Mouse (Mus musculus): ENCODE measurements at regions not wholly inside any gene's neighbourhood (a gene's known extent, or its start where the extent isn't known, plus 50 kb on each side); places are given as distances from the start of the nearest gene placed in this dataset.

GRCm38 (mm10) chr15:93932971-93933496 lies 337.3 kb upstream of the Prickle1 start:
- DNase-seq (ENCODE audit: low spot score) (no peak), ATAC-seq (replicated peaks; ENCODE audit: low FRiP score) (no peak)
- Histone ChIP-seq H3K4me2 (no peak overlapping the region), H3K36me3 (ENCODE audit: control insufficient read depth, insufficient read depth, low read length) (no peaks in the 10 kb centered on the region), H3K27me3 (replicated peaks; ENCODE audit: control insufficient read depth, insufficient read depth, low read length) (no peaks in the 10 kb centered on the region), H3K4me3 (ENCODE audit: low read depth, low read length) (no peak overlapping the region), H3K4me1 (replicated peaks; ENCODE audit: control insufficient read depth, insufficient read depth, low read length) (no peaks in the 10 kb centered on the region), H3K9ac (ENCODE audit: low read depth, low read length) (no peak overlapping the region), H3K9me3 (ENCODE audit: control insufficient read depth, low read length) (no peaks in the 10 kb centered on the region), H3K27ac (ENCODE audit: low read depth, low read length) (no peak overlapping the region)
- 69% methylated on average over 5 of the region's 5 CpGs for WGBS

DNA sequence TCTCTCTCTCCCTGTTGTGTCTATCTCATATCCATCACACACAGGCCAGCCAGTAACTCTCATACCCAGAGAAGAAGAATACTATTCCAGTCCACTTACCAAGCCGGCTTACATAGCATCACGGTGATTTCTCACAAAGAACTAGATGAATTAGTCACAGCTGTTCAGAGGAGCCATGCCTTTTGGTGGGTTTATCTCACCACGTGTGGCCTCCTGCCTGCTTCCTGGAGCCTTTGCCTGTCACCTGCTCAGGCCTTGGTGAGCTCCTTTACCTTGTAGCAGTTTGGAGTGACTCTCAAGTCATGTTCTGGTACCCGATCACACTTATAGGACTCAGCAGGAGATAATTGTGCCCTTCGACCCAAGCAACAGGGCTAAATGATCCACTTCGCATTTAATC lies 331.2 kb upstream of the Prickle1 start:
- H3K27ac ChIP-seq (ENCODE audit: low read depth, low read length), result no peak overlapping the region
- H3K27me3 ChIP-seq (replicated peaks; ENCODE audit: control insufficient read depth, insufficient read depth, low read length), result no peaks in the 10 kb centered on the region
- peaks cover 1% of the 10 kb centered on the region; the same call in 1 of the 2 replicates for H3K4me1 ChIP-seq (replicated peaks; ENCODE audit: control insufficient read depth, insufficient read depth, low read length)
- H3K4me3 ChIP-seq (ENCODE audit: low read depth, low read length), result no peak overlapping the region
- no peaks in the 10 kb centered on the region for H3K36me3 ChIP-seq (ENCODE audit: control insufficient read depth, insufficient read depth, low read length)
- no peaks in the 10 kb centered on the region for H3K9me3 ChIP-seq (ENCODE audit: control insufficient read depth, low read length)
- H3K9ac ChIP-seq (ENCODE audit: low read depth, low read length), result no peak overlapping the region
- no peak overlapping the region for H3K4me2 ChIP-seq
- ATAC-seq (replicated peaks; ENCODE audit: low FRiP score), result no peak
- WGBS, result 53% methylated on average over 6 of the region's 6 CpGs
- no peak for DNase-seq (ENCODE audit: low spot score)

DNA sequence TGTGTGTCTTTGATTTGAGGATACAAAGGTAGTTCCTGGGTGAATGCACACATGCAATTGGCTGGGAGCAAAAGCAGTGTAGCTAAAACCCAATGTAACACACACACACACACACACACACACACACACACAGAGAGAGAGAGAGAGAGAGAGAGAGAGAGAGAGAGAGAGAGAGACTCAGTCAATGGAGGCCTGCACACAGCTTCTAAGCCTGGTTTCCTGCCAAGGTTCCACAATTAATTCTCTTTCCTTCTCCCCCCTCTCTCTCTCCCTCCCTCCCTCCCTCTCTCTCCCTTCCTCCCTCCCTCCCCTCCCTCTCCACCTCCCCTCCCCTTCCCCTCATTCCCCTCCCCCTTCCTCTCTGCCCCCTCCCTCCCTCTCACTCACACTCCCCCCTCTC lies 330.6 kb upstream of the Prickle1 start:
- Histone ChIP-seq H3K36me3 (ENCODE audit: control insufficient read depth, insufficient read depth, low read length) (no peaks in the 10 kb centered on the region), H3K4me1 (replicated peaks; ENCODE audit: control insufficient read depth, insufficient read depth, low read length) (peaks cover 3% of the 10 kb centered on the region; the same call in 1 of the 2 replicates), H3K27ac (ENCODE audit: low read depth, low read length) (no peak overlapping the region), H3K9me3 (ENCODE audit: control insufficient read depth, low read length) (no peaks in the 10 kb centered on the region), H3K9ac (ENCODE audit: low read depth, low read length) (no peak overlapping the region), H3K27me3 (replicated peaks; ENCODE audit: control insufficient read depth, insufficient read depth, low read length) (no peaks in the 10 kb centered on the region), H3K4me2 (no peak overlapping the region), H3K4me3 (ENCODE audit: low read depth, low read length) (no peak overlapping the region)
- DNase-seq (ENCODE audit: low spot score) (no peak), ATAC-seq (replicated peaks; ENCODE audit: low FRiP score) (no peak)

DNA sequence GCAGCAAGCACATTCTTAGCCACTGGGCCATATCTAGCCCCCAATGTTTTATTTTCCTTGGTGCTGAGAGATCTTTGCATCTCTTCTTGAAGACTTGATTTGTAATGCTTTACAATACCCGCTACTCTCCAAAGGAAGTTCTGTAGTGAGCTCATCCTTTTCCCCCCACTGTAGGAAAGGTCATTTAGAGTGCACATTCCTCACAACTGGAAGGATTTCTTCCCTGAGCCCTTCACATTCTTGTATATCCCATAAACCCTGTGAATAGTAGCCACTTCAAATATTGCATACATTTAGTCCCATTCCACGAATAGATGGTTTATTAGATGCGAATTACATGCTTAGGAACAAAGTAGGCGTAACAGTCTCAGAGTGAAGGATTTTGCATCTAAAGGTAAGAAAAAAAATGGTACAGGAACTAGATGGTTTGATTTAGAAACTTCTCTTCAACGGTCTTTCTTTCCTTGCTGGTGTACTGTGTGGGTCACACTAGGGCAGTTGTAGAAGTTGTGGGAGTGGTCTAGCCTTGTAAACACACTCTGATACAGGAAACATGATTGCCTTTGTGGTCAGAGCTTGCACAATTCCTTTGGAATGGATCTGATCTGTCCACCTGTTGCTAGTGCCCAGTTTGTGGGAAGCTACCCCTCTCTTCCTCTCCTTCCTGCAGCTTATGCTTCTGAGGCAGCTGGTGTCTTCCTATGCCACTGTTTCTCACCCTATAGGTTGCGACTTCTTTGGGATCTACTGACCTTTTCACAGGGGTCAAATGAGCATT lies 326.0 kb upstream of the Prickle1 start:
- ATAC-seq (replicated peaks; ENCODE audit: low FRiP score), result no peak
- peaks cover 3% of the 10 kb centered on the region; the same call in 1 of the 2 replicates for H3K4me1 ChIP-seq (replicated peaks; ENCODE audit: control insufficient read depth, insufficient read depth, low read length)
- 69% methylated on average over 6 of the region's 6 CpGs for WGBS
- DNase-seq (ENCODE audit: low spot score), result peak; percentile 7
- no peaks in the 10 kb centered on the region for H3K27me3 ChIP-seq (replicated peaks; ENCODE audit: control insufficient read depth, insufficient read depth, low read length)
- H3K4me2 ChIP-seq, result no peak overlapping the region
- H3K9me3 ChIP-seq (ENCODE audit: control insufficient read depth, low read length), result no peaks in the 10 kb centered on the region
- H3K9ac ChIP-seq (ENCODE audit: low read depth, low read length), result no peak overlapping the region
- H3K4me3 ChIP-seq (ENCODE audit: low read depth, low read length), result no peak overlapping the region
- no peaks in the 10 kb centered on the region for H3K36me3 ChIP-seq (ENCODE audit: control insufficient read depth, insufficient read depth, low read length)
- no peak overlapping the region for H3K27ac ChIP-seq (ENCODE audit: low read depth, low read length)

DNA sequence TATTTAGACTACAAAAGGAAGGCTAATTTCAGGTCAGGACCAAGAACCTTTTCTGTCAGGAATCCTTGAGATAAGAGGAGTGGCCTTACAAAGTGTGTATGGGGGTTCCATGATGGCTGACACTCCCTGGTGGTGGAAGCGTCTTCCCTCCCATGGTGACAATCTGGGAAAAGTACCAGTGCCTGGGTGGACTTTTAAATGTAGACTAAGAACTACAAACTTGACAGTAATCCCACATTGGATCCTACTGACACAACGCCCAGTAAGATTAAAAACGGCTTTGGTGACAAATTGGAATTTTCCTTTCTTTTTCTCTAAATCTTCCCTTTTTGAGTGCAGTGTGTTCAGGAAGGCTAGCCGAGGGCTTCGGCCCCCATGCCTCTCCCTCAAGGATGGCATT lies 325.3 kb upstream of the Prickle1 start:
- Histone ChIP-seq H3K27me3 (replicated peaks; ENCODE audit: control insufficient read depth, insufficient read depth, low read length) (no peaks in the 10 kb centered on the region), H3K36me3 (ENCODE audit: control insufficient read depth, insufficient read depth, low read length) (no peaks in the 10 kb centered on the region), H3K4me1 (replicated peaks; ENCODE audit: control insufficient read depth, insufficient read depth, low read length) (peaks cover 3% of the 10 kb centered on the region; the same call in 1 of the 2 replicates), H3K27ac (ENCODE audit: low read depth, low read length) (no peak overlapping the region), H3K9me3 (ENCODE audit: control insufficient read depth, low read length) (no peaks in the 10 kb centered on the region), H3K9ac (ENCODE audit: low read depth, low read length) (no peak overlapping the region), H3K4me2 (no peak overlapping the region), H3K4me3 (ENCODE audit: low read depth, low read length) (no peak overlapping the region)
- DNase-seq (ENCODE audit: low spot score), result peak; percentile 5
- no peak for ATAC-seq (replicated peaks; ENCODE audit: low FRiP score)
- WGBS, result 80% methylated on average over 5 of the region's 5 CpGs

- Histone ChIP-seq H3K9ac (ENCODE audit: low read depth, low read length) (no peak overlapping the region), H3K27ac (ENCODE audit: low read depth, low read length) (no peak overlapping the region), H3K4me2 (no peak overlapping the region), H3K4me1 (replicated peaks; ENCODE audit: control insufficient read depth, insufficient read depth, low read length) (peaks cover 3% of the 10 kb centered on the region; the same call in 1 of the 2 replicates), H3K4me3 (ENCODE audit: low read depth, low read length) (no peak overlapping the region), H3K27me3 (replicated peaks; ENCODE audit: control insufficient read depth, insufficient read depth, low read length) (no peaks in the 10 kb centered on the region), H3K9me3 (ENCODE audit: control insufficient read depth, low read length) (no peaks in the 10 kb centered on the region), H3K36me3 (ENCODE audit: control insufficient read depth, insufficient read depth, low read length) (no peaks in the 10 kb centered on the region)
- no peak for DNase-seq (ENCODE audit: low spot score)
- ATAC-seq (replicated peaks; ENCODE audit: low FRiP score), result no peak
- WGBS, result 90% methylated on average over 6 of the region's 6 CpGs
Measured at GRCm38 (mm10) chr15:93919577-93919976, 323.9 kb upstream of the Prickle1 start.

DNA sequence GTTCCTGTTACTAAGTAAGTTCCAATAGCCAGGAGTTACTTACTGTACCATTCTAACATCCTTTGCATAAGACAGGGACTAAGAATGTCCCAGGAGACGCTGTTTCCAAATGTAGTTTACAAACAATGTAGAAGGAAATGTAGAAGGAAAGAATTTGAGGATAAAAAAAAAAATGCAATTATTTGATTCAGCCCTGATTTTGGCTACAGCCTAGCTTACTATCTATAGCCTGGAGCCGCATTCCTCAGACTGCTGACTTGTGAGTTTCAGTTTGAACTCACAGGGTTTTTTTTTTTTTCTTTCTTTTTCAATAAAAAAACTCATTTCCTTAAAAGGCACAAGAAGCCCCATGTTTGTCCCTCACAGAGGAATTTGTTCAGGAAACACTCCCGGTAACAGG lies 321.2 kb upstream of the Prickle1 start:
- no peak overlapping the region for H3K9ac ChIP-seq (ENCODE audit: low read depth, low read length)
- H3K9me3 ChIP-seq (ENCODE audit: control insufficient read depth, low read length), result no peaks in the 10 kb centered on the region
- ATAC-seq (replicated peaks; ENCODE audit: low FRiP score), result no peak
- H3K4me1 ChIP-seq (replicated peaks; ENCODE audit: control insufficient read depth, insufficient read depth, low read length), result peaks cover 2% of the 10 kb centered on the region; the same call in 1 of the 2 replicates
- H3K27ac ChIP-seq (ENCODE audit: low read depth, low read length), result no peak overlapping the region
- no peak overlapping the region for H3K4me3 ChIP-seq (ENCODE audit: low read depth, low read length)
- H3K27me3 ChIP-seq (replicated peaks; ENCODE audit: control insufficient read depth, insufficient read depth, low read length), result no peaks in the 10 kb centered on the region
- H3K36me3 ChIP-seq (ENCODE audit: control insufficient read depth, insufficient read depth, low read length), result no peaks in the 10 kb centered on the region
- H3K4me2 ChIP-seq, result no peak overlapping the region
- 58% methylated on average over 3 of the region's 3 CpGs for WGBS
- DNase-seq (ENCODE audit: low spot score), result no peak

GRCm38 (mm10) chr15:93913462-93913861 lies 317.8 kb upstream of the Prickle1 start:
- Histone ChIP-seq H3K4me2 (no peak overlapping the region), H3K9ac (ENCODE audit: low read depth, low read length) (no peak overlapping the region), H3K27ac (ENCODE audit: low read depth, low read length) (no peak overlapping the region), H3K4me1 (replicated peaks; ENCODE audit: control insufficient read depth, insufficient read depth, low read length) (no peaks in the 10 kb centered on the region), H3K4me3 (ENCODE audit: low read depth, low read length) (no peak overlapping the region), H3K27me3 (replicated peaks; ENCODE audit: control insufficient read depth, insufficient read depth, low read length) (no peaks in the 10 kb centered on the region), H3K36me3 (ENCODE audit: control insufficient read depth, insufficient read depth, low read length) (no peaks in the 10 kb centered on the region), H3K9me3 (ENCODE audit: control insufficient read depth, low read length) (no peaks in the 10 kb centered on the region)
- WGBS, result 51% methylated on average over 5 of the region's 5 CpGs
- ATAC-seq (replicated peaks; ENCODE audit: low FRiP score) (peak; percentile 29; the same call in 1 of the 2 replicates), DNase-seq (ENCODE audit: low spot score) (peak; percentile 22)

GRCm38 (mm10) chr15:93913041-93913440 lies 317.4 kb upstream of the Prickle1 start:
- WGBS, result 53% methylated on average over 7 of the region's 7 CpGs
- DNase-seq (ENCODE audit: low spot score), result no peak
- Histone ChIP-seq H3K27me3 (replicated peaks; ENCODE audit: control insufficient read depth, insufficient read depth, low read length) (no peaks in the 10 kb centered on the region), H3K9ac (ENCODE audit: low read depth, low read length) (no peak overlapping the region), H3K27ac (ENCODE audit: low read depth, low read length) (no peak overlapping the region), H3K4me3 (ENCODE audit: low read depth, low read length) (no peak overlapping the region), H3K9me3 (ENCODE audit: control insufficient read depth, low read length) (no peaks in the 10 kb centered on the region), H3K36me3 (ENCODE audit: control insufficient read depth, insufficient read depth, low read length) (no peaks in the 10 kb centered on the region), H3K4me1 (replicated peaks; ENCODE audit: control insufficient read depth, insufficient read depth, low read length) (no peaks in the 10 kb centered on the region), H3K4me2 (no peak overlapping the region)
- ATAC-seq (replicated peaks; ENCODE audit: low FRiP score), result no peak

All from liver, embryonic 11.5 days (tissue).